Mouse (Mus musculus): ENCODE data around the gene Gm43517.

DNA sequence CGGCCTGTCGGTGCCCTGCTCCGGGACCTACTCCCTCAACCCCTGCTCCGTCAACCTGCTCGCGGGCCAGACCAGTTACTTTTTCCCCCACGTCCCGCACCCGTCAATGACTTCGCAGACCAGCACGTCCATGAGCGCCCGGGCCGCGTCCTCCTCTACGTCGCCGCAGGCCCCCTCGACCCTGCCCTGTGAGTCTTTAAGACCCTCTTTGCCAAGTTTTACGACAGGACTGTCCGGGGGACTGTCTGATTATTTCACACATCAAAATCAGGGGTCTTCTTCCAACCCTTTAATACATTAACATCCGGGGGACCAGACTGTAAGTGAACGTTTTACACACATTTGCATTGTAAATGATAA is 637 bp downstream of the Gm43517 start:
- TF ChIP-seq POLR2A (IDR thresholded peaks at IDR 0.05; ENCODE audit: borderline replicate concordance, insufficient read depth, low read length): no peak
- TF ChIP-seq CTCF (IDR thresholded peaks at IDR 0.05; ENCODE audit: borderline replicate concordance, insufficient read depth, low read depth, low read length): no peak
